Mouse (Mus musculus): ENCODE measurements around the gene Cyp2d11.

Cyp2d11 gene

DNA sequence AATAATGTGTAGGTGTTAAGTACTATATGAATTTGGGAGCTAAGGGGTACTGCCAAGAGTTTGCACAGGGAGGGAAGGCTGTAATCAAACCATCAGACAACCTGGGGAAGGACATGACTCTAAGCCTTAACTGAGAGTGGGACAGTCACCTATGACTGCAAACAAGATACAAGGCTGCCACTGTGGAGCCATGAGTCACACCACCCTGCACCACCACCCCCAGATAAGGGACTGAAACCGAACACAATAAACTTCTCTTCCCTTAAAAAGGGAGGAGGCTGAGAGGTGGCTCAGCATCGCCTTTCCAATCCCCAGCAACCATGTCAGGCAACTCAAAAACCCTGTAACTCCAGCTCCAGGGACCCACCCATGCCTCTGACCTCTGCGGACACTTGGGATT, 42.3 kb downstream of the Cyp2d11 start:
- DNase-seq (ENCODE audit: low read depth, low spot score), result no peak

DNA sequence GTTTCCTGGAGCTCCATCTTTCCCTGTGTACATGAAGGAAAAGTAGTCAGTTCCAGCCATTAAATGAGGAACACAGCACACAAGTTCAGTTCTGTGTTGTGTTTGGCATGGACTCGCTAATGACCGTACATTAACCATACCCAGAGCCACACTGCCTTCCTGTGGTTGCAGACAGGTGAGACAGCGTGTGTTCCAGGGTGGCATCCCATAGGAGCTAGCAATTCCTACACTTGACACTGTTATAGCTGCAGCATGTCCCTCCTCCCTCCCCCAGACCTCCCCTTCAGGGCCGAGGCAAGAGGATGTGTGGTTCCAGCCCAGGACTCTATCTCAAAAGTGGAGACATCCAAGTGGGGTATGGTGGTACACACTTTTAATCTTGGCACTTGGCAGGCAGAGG, 43.5 kb downstream of the Cyp2d11 start:
- DNase-seq (ENCODE audit: low read depth, low spot score), result no peak

DNA sequence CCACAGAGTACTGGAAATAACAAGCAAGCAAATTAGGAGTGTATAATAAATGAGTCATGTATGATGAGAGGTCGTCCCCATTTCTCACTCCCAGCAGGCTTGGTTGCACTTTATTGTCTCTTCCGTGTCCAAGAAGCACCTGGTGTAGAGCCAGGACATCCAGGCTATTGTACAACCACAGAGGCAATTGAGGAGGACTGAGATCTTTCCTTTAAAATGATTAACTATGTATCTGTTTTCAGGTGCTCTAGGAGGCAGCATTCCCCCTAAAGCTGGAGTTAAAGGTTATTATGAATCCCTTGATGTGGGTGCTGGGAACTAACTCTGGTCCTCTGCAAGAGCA, 44.9 kb downstream of the Cyp2d11 start:
- DNase-seq (ENCODE audit: low read depth, low spot score), result no peak

DNA sequence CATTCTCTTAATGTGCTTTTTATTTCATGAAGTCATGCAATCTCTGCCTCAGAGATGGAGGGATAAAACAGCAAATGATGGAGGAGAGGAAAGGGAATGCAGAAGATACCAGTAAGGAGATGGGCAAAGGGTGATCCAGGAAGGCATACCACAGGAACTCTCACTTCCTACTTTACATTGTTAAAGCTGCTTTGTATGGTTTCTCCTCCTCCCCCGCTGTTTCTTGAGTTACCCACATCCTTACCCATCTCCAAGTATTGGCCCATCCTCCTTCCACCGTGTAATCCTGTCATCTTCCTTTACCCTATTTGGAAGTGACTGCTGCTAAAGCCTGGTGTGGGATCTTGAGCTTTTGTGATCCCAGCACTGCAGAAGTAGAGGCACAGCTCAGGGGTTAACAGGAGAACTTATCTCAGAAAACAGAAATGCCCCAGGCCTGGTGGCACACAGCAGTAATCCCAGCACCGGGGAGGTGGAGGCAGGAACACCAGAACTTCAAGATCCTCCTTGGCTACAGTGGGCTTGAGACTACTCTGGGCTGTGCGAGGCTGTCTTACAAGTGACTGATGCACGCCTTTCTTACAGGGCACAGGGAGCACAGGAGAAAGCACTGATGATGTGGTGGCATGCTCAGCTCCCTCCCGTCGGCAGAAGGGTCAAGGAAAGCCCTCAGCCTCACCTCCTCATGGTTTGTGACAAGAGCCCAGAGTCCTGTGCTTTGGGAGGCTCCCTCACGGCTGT, 45.4 kb downstream of the Cyp2d11 start:
- DNase-seq (ENCODE audit: low read depth, low spot score), result no peak

DNA sequence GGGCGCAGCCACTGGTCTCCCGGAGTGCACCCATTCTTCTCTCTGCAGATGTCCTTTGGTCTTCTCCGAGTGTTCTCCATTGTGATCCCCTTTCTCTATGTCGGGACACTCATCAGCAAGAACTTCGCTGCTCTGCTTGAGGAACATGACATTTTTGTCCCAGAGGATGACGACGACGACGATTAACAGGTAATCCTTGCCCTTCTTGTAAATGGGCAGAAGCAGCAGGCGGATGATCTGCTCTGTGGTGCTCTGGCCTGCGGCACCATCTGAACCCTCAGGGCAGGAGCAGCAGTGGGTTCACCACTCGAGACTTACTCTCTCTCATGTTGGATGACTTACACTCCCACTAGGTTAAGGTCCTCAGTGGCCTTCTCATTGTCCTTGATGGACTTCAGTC, 46.0 kb downstream of the Cyp2d11 start:
- DNase-seq (ENCODE audit: low read depth, low spot score), result no peak

- DNase-seq (ENCODE audit: low read depth, low spot score), result no peak
Observed at GRCm38 (mm10) chr15:82347303-82347676, 46.5 kb downstream of the Cyp2d11 start.

DNA sequence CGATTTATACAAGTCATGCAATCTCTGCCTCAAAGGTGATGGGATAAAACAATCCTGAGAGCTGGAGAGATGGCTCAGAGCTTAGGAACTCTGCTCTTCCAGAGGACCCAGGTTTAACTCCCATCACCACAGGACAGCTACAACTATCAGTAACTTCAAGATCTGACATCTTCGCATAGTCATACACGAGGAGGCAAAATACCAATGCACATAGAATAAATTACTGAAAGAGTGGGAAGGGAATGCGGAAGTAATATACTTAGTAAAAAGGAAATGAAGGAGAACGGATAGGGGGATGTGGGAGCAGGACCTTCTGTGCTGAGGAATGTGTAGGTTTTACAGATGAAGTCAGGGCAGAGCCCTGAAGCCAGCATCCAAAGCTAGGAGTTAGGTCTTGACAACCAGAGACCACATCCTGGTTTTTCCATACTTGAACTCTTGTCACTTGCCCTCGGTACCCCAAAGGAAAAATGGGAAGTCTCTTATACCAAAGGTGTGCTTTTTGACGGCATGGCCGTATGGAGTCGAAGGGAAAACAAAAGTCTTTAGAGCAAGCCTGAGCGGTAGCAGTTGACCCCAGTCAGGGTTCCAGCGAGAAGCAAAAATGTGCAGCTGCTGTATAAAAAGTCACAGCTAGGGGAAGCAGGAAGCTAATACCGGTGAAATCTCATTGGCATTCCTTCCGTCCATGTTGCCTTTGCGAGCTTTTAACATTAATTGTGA, 47.1 kb downstream of the Cyp2d11 start:
- DNase-seq (ENCODE audit: low read depth, low spot score), result no peak

DNA sequence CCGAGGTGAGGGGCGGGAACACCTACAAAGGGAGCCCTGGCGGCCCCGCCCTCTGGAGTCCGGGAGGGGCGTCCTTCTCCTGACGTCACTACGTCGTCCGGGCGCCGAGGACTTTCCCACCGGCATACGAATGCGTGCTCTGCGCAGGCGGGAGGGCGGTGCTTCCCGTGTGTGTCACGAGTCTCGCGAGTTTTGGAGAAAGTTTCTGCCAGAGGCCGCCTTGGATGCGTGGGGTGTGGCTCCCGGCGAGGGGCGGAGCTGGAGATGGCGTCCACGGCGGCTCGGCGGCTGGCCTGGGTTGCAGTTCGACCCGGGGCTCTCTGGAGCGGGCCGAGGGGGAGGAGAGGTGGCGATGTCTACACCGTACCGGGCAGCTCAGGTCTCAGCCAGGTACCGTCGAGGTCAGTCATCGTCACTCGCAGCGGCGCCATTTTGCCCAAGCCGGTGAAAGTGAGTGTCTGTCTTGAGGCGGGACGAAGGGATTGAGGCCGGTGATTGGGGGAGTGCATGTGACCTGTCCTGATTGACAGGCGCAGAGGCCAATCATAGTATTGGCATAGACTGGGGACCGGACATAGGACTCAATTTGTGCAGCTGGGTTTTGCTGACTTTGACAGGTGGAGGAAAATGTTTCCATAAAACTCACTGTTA, 47.9 kb downstream of the Cyp2d11 start:
- DNase-seq (ENCODE audit: low read depth, low spot score), result peak; percentile 99

DNA sequence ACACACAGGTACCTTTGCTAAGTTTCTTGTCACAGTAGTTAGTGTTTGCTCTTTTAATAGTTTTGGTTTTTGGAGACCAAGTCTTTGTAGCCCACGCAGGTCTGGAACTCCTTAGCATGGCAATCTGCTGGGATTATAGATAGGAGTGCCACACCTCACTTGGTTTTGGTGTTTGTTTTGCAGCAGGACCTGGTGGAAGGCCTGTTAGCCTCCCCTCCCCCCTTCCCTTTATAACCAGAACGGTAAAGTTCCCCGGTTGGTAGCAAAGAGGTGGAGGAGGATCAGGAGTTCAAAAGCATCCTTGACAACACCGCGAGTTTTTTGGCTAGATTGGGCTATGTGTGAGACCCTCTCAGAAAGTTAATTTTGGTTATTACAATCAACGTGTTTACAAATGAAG, 48.9 kb downstream of the Cyp2d11 start:
- no peak for DNase-seq (ENCODE audit: low read depth, low spot score)

- no peak for DNase-seq (ENCODE audit: low read depth, low spot score)
Observed at GRCm38 (mm10) chr15:82343368-82344287, 50.2 kb downstream of the Cyp2d11 start.

DNA sequence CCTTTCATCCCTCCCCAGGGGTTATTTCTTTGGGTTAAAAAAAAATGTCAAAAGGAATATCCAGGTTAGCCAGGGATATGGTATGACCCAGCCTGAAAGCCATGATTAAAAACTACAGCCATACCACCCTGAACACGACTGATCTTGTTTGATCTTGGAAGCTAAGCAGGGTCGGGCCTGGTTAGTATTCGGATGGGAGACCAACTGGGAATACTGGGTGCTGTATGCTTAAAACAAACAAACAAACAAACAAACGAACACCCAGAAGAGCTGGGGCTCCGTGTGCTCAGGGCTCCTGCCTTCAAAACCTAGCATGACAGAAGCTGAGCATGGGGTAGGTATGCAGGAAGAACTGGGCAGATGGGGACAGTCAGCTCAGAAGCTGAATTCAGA, 51.3 kb downstream of the Cyp2d11 start:
- no peak for DNase-seq (ENCODE audit: low read depth, low spot score)

GRCm38 (mm10) chr15:82341675-82342542, 51.9 kb downstream of the Cyp2d11 start:
- DNase-seq (ENCODE audit: low read depth, low spot score), result no peak

GRCm38 (mm10) chr15:82341036-82341501, 52.8 kb downstream of the Cyp2d11 start:
- DNase-seq (ENCODE audit: low read depth, low spot score), result no peak

DNA sequence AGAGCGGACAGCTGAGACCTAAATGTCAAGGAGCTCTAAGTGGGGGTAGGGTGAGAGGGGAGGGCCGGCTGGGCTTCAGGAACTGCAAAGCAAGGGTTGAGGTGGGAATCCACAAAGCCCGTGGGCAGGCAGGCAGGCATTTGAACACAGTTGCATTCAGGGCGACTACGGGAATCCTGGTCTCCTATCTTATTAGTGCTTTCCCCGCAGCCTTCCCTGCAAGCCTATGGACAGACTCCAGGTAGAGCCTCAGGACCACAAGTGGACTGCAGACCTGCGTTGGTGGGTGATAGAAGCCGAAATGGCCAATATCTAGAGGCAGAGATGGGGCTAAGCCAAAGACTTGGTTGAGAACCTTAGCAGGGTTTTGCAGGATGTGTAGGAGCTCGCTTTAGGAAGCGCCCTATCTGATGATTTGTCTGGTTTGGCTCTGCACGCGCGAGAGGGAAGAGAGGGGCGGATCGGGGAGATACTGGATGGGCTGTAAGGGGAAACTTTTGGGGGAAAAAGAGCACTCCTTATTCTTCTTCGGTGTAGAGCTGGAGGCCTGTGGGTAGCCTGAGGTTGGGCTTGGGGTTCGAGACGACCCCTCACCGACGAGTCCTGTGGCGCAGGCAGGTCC, 53.3 kb downstream of the Cyp2d11 start:
- no peak for DNase-seq (ENCODE audit: low read depth, low spot score)

GRCm38 (mm10) chr15:82339634-82340254, 54.1 kb downstream of the Cyp2d11 start:
- no peak for DNase-seq (ENCODE audit: low read depth, low spot score)

All from forelimb bud, embryonic 11.5 days (tissue).